Mouse (Mus musculus) ES-Bruce4 (cell line): Measurements from ENCODE around the gene Tff3. TPM values are rescaled to one million over a fixed set of nuclear protein-coding genes. Genes with fewer than 3 reads are reported as not detected.

Experiments
- H3K27ac ChIP-seq: 2 replicates; pipeline ENCODE4 v1.5.1; 2012; ENCODE audit warnings: low read length, inconsistent platforms; ENCODE audit not compliant: insufficient read depth
- H3K27me3 ChIP-seq: 2 replicates; pipeline ENCODE4 v1.6.1; 2012; ENCODE audit warnings: mild to moderate bottlenecking, low read length, inconsistent platforms; ENCODE audit not compliant: control insufficient read depth, poor library complexity, insufficient read depth, severe bottlenecking
- H3K36me3 ChIP-seq: 2 replicates; pipeline ENCODE4 v1.6.1; 2012; ENCODE audit warnings: inconsistent platforms, mild to moderate bottlenecking, low read length, moderate library complexity; ENCODE audit not compliant: control insufficient read depth, poor library complexity, insufficient read depth, severe bottlenecking
- H3K4me1 ChIP-seq: one replicate; pipeline ENCODE4 v1.8.1; 2011; ENCODE audit warnings: low read length; ENCODE audit not compliant: control insufficient read depth, insufficient read depth
- H3K4me3 ChIP-seq: 2 replicates; pipeline ENCODE4 v1.5.1; 2011; ENCODE audit warnings: low read depth, mild to moderate bottlenecking, low read length
- H3K9ac ChIP-seq: 2 replicates; pipeline ENCODE4 v1.6.1; 2012; ENCODE audit warnings: low read depth, mild to moderate bottlenecking, inconsistent platforms; ENCODE audit not compliant: poor library complexity, severe bottlenecking
- H3K9me3 ChIP-seq: replicated peaks from 2 replicates; pipeline ENCODE4 v1.6.1; 2012; ENCODE audit warnings: mild to moderate bottlenecking, low read length, inconsistent platforms; ENCODE audit not compliant: control insufficient read depth, poor library complexity, insufficient read depth, severe bottlenecking
- CTCF ChIP-seq: IDR thresholded peaks from one replicate; pipeline ENCODE4 v1.8.1; 2011; ENCODE audit warnings: low read depth, low read length
- EP300 ChIP-seq: IDR thresholded peaks from 2 replicates; pipeline ENCODE4 v1.6.1; 2011; ENCODE audit warnings: low read depth, low read length; ENCODE audit not compliant: insufficient read depth
- POLR2A ChIP-seq: IDR thresholded peaks from one replicate; pipeline ENCODE4 v1.8.1; 2011; ENCODE audit warnings: low read length; ENCODE audit not compliant: insufficient read depth
- polyA plus RNA-seq: library from polyadenylated mRNA; stranded (reverse); fragments of >200 nt; gene quantifications from 2 replicates; pipeline ENCODE4 v1.2.4, GENCODE M21; 2011; ENCODE audit warnings: low read depth; ENCODE audit not compliant: missing spikeins, insufficient read depth, insufficient read length

The Tff3 gene
- not detected in 2 replicates for polyA plus RNA-seq

DNA sequence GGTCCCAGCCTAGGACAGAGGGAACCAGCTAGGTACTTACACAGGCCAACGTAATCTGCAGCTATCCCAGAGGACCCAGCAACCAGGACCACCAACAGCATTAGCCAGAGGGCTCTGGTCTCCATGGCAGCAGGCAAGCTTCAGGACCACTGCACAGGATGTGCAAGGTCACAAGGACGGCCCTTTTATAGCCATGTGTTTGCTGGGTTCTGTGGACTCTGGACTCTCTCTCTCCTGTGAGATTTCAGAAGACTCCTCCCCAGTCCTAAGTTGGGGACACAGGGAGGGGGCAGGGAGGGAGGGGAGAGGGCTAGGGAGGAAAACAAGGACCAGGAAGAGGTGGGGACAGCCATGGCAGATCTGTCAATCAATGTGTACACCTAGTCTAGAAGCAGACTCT is at the start of gene Tff3:
TSS of gene Tff3 (minus strand) at position 195 of the 400 bp plus-strand sequence.
- TF ChIP-seq POLR2A (no peak), EP300 (no peak), CTCF (no peak)
- no peak within 1 kb of the TSS for H3K4me3 ChIP-seq
- H3K4me1 ChIP-seq = no peaks in the 10 kb centered on the region
- H3K9me3 ChIP-seq = no peaks in the 10 kb centered on the region
- H3K36me3 ChIP-seq = no peaks in the 10 kb centered on the region
- H3K9ac ChIP-seq = no peak within 1 kb of the TSS
- H3K27me3 ChIP-seq = no peaks in the 10 kb centered on the region
- H3K27ac ChIP-seq = no peak within 1 kb of the TSS

- Histone ChIP-seq H3K4me1 (no peaks in the 10 kb centered on the region), H3K4me3 (no peak overlapping the region), H3K27me3 (no peaks in the 10 kb centered on the region), H3K27ac (no peak overlapping the region), H3K9ac (no peak overlapping the region), H3K36me3 (no peaks in the 10 kb centered on the region), H3K9me3 (no peaks in the 10 kb centered on the region)
- TF ChIP-seq EP300 = no peak
- TF ChIP-seq CTCF = no peak
- no peak for TF ChIP-seq POLR2A
Observed at GRCm38 (mm10) chr17:31176321-31176720, 46.9 kb upstream of the Tff3 start.

DNA sequence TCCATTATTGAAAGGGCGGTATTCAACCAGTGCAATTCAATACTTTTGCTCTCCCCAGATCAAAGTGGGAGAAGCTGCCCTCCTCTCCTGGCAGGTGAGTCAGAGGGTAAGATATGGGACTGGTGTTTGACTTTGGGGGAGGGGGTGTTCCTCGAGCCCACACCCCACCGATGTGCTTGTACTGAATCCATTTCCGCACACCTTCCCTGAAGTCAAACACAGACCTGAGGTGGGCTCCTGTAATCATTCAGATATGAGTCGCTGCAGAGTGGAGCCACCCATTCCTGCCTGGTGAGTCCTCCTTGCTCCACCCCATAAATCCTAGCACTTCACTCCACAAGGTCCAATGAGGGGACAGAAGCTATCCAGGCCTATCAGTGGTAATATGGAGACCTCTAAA is 40.4 kb upstream of the Tff3 start:
- H3K4me3 ChIP-seq = no peak overlapping the region
- TF ChIP-seq POLR2A = no peak
- no peak for TF ChIP-seq CTCF
- TF ChIP-seq EP300 = no peak
- H3K36me3 ChIP-seq = no peaks in the 10 kb centered on the region
- no peaks in the 10 kb centered on the region for H3K9me3 ChIP-seq
- H3K27ac ChIP-seq = no peak overlapping the region
- H3K9ac ChIP-seq = no peak overlapping the region
- H3K27me3 ChIP-seq = no peaks in the 10 kb centered on the region
- H3K4me1 ChIP-seq = no peaks in the 10 kb centered on the region

- Histone ChIP-seq H3K27ac (no peak within 1 kb of the TSS), H3K27me3 (no peaks in the 10 kb centered on the region), H3K4me1 (no peaks in the 10 kb centered on the region), H3K9me3 (no peaks in the 10 kb centered on the region), H3K4me3 (no peak within 1 kb of the TSS), H3K36me3 (no peaks in the 10 kb centered on the region), H3K9ac (no peak within 1 kb of the TSS)
- TF ChIP-seq CTCF = no peak
- TF ChIP-seq EP300 = no peak
- no peak for TF ChIP-seq POLR2A
Observed at GRCm38 (mm10) chr17:31165127-31165526, 35.7 kb upstream of the Tff3 start, which contains the start of gene Tff1. Gene Tff1, minus strand, starts transcription at chr17:31165277.

DNA sequence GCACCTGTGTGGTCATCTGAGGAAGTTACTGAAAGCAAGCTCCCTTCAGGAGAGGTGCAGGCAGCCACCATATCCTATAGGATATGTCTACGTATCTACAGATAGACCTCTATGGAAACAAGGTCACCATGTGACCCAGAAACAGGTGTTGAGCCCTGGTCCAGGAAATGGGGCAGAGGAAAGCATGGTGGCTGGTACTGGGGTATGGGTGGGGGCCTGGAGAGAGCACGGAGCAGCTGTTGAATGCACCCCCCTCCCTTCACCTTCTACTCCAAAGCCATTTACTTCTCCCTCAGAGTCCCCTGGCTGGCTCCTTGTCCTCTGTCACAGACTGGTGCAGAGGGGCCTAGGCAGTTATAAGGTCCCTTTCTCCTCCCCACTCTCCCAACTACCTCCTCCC is 34.4 kb upstream of the Tff3 start:
- H3K9me3 ChIP-seq = no peaks in the 10 kb centered on the region
- H3K36me3 ChIP-seq = no peaks in the 10 kb centered on the region
- no peak overlapping the region for H3K4me3 ChIP-seq
- H3K9ac ChIP-seq = no peak overlapping the region
- H3K27ac ChIP-seq = no peak overlapping the region
- H3K4me1 ChIP-seq = no peaks in the 10 kb centered on the region
- TF ChIP-seq EP300 = no peak
- H3K27me3 ChIP-seq = no peaks in the 10 kb centered on the region

DNA sequence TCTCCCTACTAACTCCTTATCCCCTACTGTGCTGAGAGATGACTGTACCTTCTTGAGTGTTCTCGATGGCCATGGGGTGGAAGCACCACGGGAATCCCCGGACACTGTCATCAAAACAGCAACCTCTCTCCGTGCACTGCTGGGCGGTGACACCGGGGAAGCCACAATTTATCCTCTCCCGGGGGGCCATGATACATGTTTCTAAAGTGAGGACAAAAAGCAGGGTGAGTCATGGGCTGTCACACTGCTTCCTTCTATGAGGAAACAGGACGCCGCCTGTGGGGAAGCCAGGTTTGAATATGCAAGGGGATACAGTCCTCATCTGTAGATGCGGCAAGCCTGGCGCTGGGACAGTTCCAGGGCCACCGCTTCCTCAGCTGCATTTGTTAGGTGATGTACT is 33.2 kb upstream of the Tff3 start:
- Histone ChIP-seq H3K4me1 (no peaks in the 10 kb centered on the region), H3K27me3 (no peaks in the 10 kb centered on the region), H3K4me3 (no peak overlapping the region), H3K27ac (no peak overlapping the region), H3K36me3 (no peaks in the 10 kb centered on the region), H3K9ac (no peak overlapping the region), H3K9me3 (no peaks in the 10 kb centered on the region)
- TF ChIP-seq CTCF (no peak), EP300 (no peak), POLR2A (no peak)
